Comparison of ENCODE assay signal across 22 mouse cellular contexts in the genomic region with DNA sequence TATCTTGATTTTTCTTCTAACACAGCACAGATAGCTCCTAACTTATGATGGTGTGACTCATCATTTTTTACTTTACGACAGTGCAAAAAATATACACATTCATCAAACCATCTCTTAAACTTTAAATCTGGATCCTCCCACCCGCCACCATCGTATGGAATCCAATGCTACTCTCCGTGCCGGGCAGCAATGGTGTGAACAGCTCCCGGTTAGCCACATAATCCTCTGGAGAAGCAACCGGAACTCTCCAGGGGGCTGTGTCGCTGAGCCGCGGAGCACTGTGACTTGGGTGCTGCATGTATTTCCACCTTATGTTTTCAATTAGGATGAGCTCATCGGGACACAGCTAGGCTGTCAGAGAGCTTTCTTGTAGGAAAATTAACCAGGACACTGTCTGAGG. TPM values are rescaled to one million over a fixed set of nuclear protein-coding genes. Genes with fewer than 3 reads are reported as not detected.
A peak's percentile ranks its signal among the peaks of the same experiment; 100 is the strongest.
DNase-seq lines count a peak whose midpoint lies in the region; ATAC-seq lines count a peak whose summit lies in the region.
"Had no signal": no experiment of that assay in that cellular context is flagged by ENCODE, and none has a peak within 500 bp of the region (broad histone marks: within the 10 kb centered on the region; RNA-seq: fewer than 3 reads in every experiment).

No protein-coding gene starts in this region.

- no peak overlapping the region for H3K4me2 ChIP-seq in kidney, embryonic 16.5 days (replicated peaks; ENCODE audit: low read depth, low read length)
- H3K4me2 ChIP-seq: embryonic facial prominence, embryonic 13.5 days; liver, embryonic 12.5 days; lung, embryonic 14.5 days had no signal

- no peaks in the 10 kb centered on the region for H3K27me3 ChIP-seq in heart, embryonic 10.5 days (ENCODE audit: insufficient read depth, poor library complexity, severe bottlenecking)
- no peaks in the 10 kb centered on the region for H3K27me3 ChIP-seq in kidney, embryonic 16.5 days (ENCODE audit: insufficient read depth, low read length)
- H3K27me3 ChIP-seq: embryonic facial prominence, embryonic 13.5 days; liver, embryonic 12.5 days had no signal

- intact Hi-C loops in heart, postnatal 10 days (cut with DNase I), result no loop called here
- intact Hi-C loops in left cerebral cortex, postnatal 36 days (cut with DNase I), result no loop called here

- no peaks in the 10 kb centered on the region for H3K9me3 ChIP-seq in heart, embryonic 10.5 days
- H3K9me3 ChIP-seq in kidney, embryonic 16.5 days (ENCODE audit: low read length), result no peaks in the 10 kb centered on the region
- H3K9me3 ChIP-seq: embryonic facial prominence, embryonic 13.5 days; liver, embryonic 12.5 days had no signal

- peaks cover 39% of the 10 kb centered on the region for H3K4me1 ChIP-seq in heart, embryonic 10.5 days
- H3K4me1 ChIP-seq in kidney, embryonic 16.5 days (ENCODE audit: insufficient read depth, low read length), result no peaks in the 10 kb centered on the region

- H3K36me3 ChIP-seq in heart, embryonic 10.5 days, result no peaks in the 10 kb centered on the region
- no peaks in the 10 kb centered on the region for H3K36me3 ChIP-seq in kidney, embryonic 16.5 days (ENCODE audit: insufficient read depth, low read length)
- H3K36me3 ChIP-seq: embryonic facial prominence, embryonic 13.5 days; liver, embryonic 12.5 days had no signal

- H3K9ac ChIP-seq in kidney, embryonic 16.5 days (replicated peaks; ENCODE audit: low read length), result no peak overlapping the region
- H3K9ac ChIP-seq: embryonic facial prominence, embryonic 13.5 days; forebrain, postnatal 0 days; liver, embryonic 12.5 days; lung, embryonic 14.5 days had no signal

- no peak for ATAC-seq in kidney, embryonic 16.5 days (ENCODE audit: low FRiP score, low TSS enrichment)
- ATAC-seq: activated CD4-positive, CD25-positive, alpha-beta regulatory T cell, adult 4 months; forebrain, postnatal 0 days; liver, embryonic 12.5 days had no signal

- no peak for DNase-seq in heart, embryonic 10.5 days (ENCODE audit: low spot score)
- no peak for DNase-seq in heart, postnatal 10 days
- DNase-seq in right cerebral cortex, adult 18-20 months, result peak; percentile 79
- no peak for DNase-seq in right cerebral cortex, postnatal 4 days
- DNase-seq in left cerebral cortex, postnatal 36 days (ENCODE audit: low spot score in 2 of 2), result peak; percentile 58 to 69
- no peak for DNase-seq in c-Kit-positive CD71-positive TER-119-positive erythroid progenitor cells, embryonic 14.5 days (ENCODE audit: low spot score)
- no peak for DNase-seq in urinary bladder, adult 2 months (ENCODE audit: low spot score)
- DNase-seq: adrenal gland, postnatal 14 days; cerebellum, adult 9-11 months; forebrain, postnatal 0 days; kidney, adult 2 months; kidney, postnatal 4 days; lung, embryonic 14.5 days; midbrain, embryonic 14.5 days had no signal

- 78% methylated on average over 11 of the region's 11 CpGs for WGBS in heart, embryonic 10.5 days
- 81% methylated on average over 11 of the region's 11 CpGs for WGBS in kidney, embryonic 16.5 days

- peak overlapping the region; percentile 9; the same call in 1 of the 2 replicates for H3K27ac ChIP-seq in heart, embryonic 10.5 days
- no peak overlapping the region for H3K27ac ChIP-seq in kidney, embryonic 16.5 days (ENCODE audit: low read length)
- H3K27ac ChIP-seq: embryonic facial prominence, embryonic 13.5 days; liver, embryonic 12.5 days had no signal

- H3K4me3 ChIP-seq in heart, embryonic 10.5 days, result no peak overlapping the region
- no peak overlapping the region for H3K4me3 ChIP-seq in kidney, embryonic 16.5 days (ENCODE audit: low read length)
- H3K4me3 ChIP-seq: embryonic facial prominence, embryonic 13.5 days; liver, embryonic 12.5 days had no signal

RNA-seq across cellular contexts. Expression of a gene that starts 7.5 kb away (rescaled TPM):
- 5.5 and 6.0 TPM in 2 replicates for polyA plus RNA-seq in heart, embryonic 10.5 days (2016; fragmentation: Nextera tagmentation; extraction: Ambion mirVana)
- 10 to 100 TPM; 41.6 to 75.0 TPM for total RNA-seq in heart, postnatal 10 days (2021)
- total RNA-seq in left cerebral cortex, postnatal 36 days (2021), result 1 to 10 TPM; 1.0 to 1.8 TPM
- polyA plus RNA-seq in urinary bladder, adult 2 months (2012; rRNA removed), result 98.4 and 125 TPM in 2 replicates
- polyA plus RNA-seq in kidney, embryonic 16.5 days (2015; fragmentation: Nextera tagmentation; extraction: Ambion mirVana), result 33.1 and 38.5 TPM in 2 replicates

RNA-seq across cellular contexts. Expression of a gene that starts 14.1 kb away (rescaled TPM):
- 96.7 and 139 TPM in 2 replicates for polyA plus RNA-seq in heart, embryonic 10.5 days (2016; fragmentation: Nextera tagmentation; extraction: Ambion mirVana)
- 10 to 100 TPM; 33.9 to 38.5 TPM for total RNA-seq in heart, postnatal 10 days (2021)
- total RNA-seq in left cerebral cortex, postnatal 36 days (2021), result 10 to 100 TPM; 24.0 to 28.5 TPM
- polyA plus RNA-seq in urinary bladder, adult 2 months (2012; rRNA removed), result 35.7 and 43.6 TPM in 2 replicates
- 192 TPM in 2 replicates for polyA plus RNA-seq in kidney, embryonic 16.5 days (2015; fragmentation: Nextera tagmentation; extraction: Ambion mirVana)

RNA-seq across cellular contexts. Expression of a gene that starts 30.8 kb away (rescaled TPM):
- 5.5 and 7.2 TPM in 2 replicates for polyA plus RNA-seq in heart, embryonic 10.5 days (2016; fragmentation: Nextera tagmentation; extraction: Ambion mirVana)
- total RNA-seq in heart, postnatal 10 days (2021), result 1 to 10 TPM; 5.0 to 6.5 TPM
- 1 to 10 TPM; 4.6 to 5.1 TPM for total RNA-seq in left cerebral cortex, postnatal 36 days (2021)
- 9.0 and 11.9 TPM in 2 replicates for polyA plus RNA-seq in urinary bladder, adult 2 months (2012; rRNA removed)
- 6.1 and 6.3 TPM in 2 replicates for polyA plus RNA-seq in kidney, embryonic 16.5 days (2015; fragmentation: Nextera tagmentation; extraction: Ambion mirVana)

RNA-seq across cellular contexts. Expression of a gene that starts 58.9 kb away (rescaled TPM):
- polyA plus RNA-seq in heart, embryonic 10.5 days (2016; fragmentation: Nextera tagmentation; extraction: Ambion mirVana), result not detected in 2 replicates
- total RNA-seq in heart, postnatal 10 days (2021), result not detected
- not detected for total RNA-seq in left cerebral cortex, postnatal 36 days (2021)
- not detected in 2 replicates for polyA plus RNA-seq in urinary bladder, adult 2 months (2012; rRNA removed)
- polyA plus RNA-seq in kidney, embryonic 16.5 days (2015; fragmentation: Nextera tagmentation; extraction: Ambion mirVana), result not detected in 2 replicates
- total RNA-seq: adrenal gland, postnatal 14 days; hematopoietic stem cell, adult 5-6 weeks; layer of hippocampus, postnatal 10 days had no signal
- polyA plus RNA-seq: activated CD4-positive, CD25-positive, alpha-beta regulatory T cell, adult 4 months; embryonic facial prominence, embryonic 13.5 days; forebrain, postnatal 0 days; gonadal fat pad, adult 2 months; kidney, adult 2 months; limb, embryonic 11.5 days; liver, embryonic 12.5 days; lung, embryonic 14.5 days; midbrain, embryonic 14.5 days had no signal

Comparison
In these comparisons a context has a peak if more than half of its experiments do, and no peak if none do; other contexts are left out.
1. DNase-seq: peak in right cerebral cortex, adult 18-20 months (single experiment) and left cerebral cortex, postnatal 36 days (2 of 2); none in heart, embryonic 10.5 days (single experiment), heart, postnatal 10 days (0 of 2), right cerebral cortex, postnatal 4 days (single experiment), c-Kit-positive CD71-positive TER-119-positive erythroid progenitor cells, embryonic 14.5 days (single experiment) and urinary bladder, adult 2 months (single experiment).